Mouse (Mus musculus): Measurements from ENCODE around the gene Tspan14. TPM values are rescaled to one million over a fixed set of nuclear protein-coding genes. Genes with fewer than 3 reads are reported as not detected.

Gene Tspan14
- polyA plus RNA-seq, 1 experiment from 2014 or later, result 92.5 TPM

GRCm38 (mm10) chr14:40955146-40955545, 11.5 kb downstream of the Tspan14 start:
- H3K4me1 ChIP-seq (ENCODE audit: control insufficient read depth, insufficient read depth, low read length), result peaks cover 17% of the 10 kb centered on the region; the same call in 1 of the 2 replicates
- DNase-seq (ENCODE audit: low spot score), result no peak

GRCm38 (mm10) chr14:40953381-40953780, 13.2 kb downstream of the Tspan14 start:
- WGBS, result 54% methylated on average over 5 of the region's 5 CpGs
- Histone ChIP-seq H3K9me3 (replicated peaks; ENCODE audit: control insufficient read depth, low read length) (no peaks in the 10 kb centered on the region), H3K4me2 (ENCODE audit: low read depth, low read length) (no peak overlapping the region), H3K27ac (replicated peaks; ENCODE audit: low read depth, low read length) (no peak overlapping the region), H3K4me1 (ENCODE audit: control insufficient read depth, insufficient read depth, low read length) (peaks cover 14% of the 10 kb centered on the region; the same call in 1 of the 2 replicates), H3K9ac (replicated peaks; ENCODE audit: low read length) (no peak overlapping the region), H3K27me3 (ENCODE audit: control insufficient read depth, insufficient read depth, low read length) (no peaks in the 10 kb centered on the region), H3K4me3 (ENCODE audit: low read depth, low read length) (no peak overlapping the region), H3K36me3 (replicated peaks; ENCODE audit: control insufficient read depth, insufficient read depth, low read depth, low read length) (no peaks in the 10 kb centered on the region)
- DNase-seq (ENCODE audit: low spot score) (no peak), ATAC-seq (replicated peaks; ENCODE audit: insufficient number of reproducible peaks, low FRiP score, low TSS enrichment, low read depth) (no peak)

More at GRCm38 (mm10) chr14:40955146-40955545, 11.5 kb downstream of the Tspan14 start:
- Histone ChIP-seq H3K9ac (replicated peaks; ENCODE audit: low read length) (no peak overlapping the region), H3K9me3 (replicated peaks; ENCODE audit: control insufficient read depth, low read length) (no peaks in the 10 kb centered on the region), H3K27ac (replicated peaks; ENCODE audit: low read depth, low read length) (peak overlapping the region; percentile 83; the same call in 1 of the 2 replicates), H3K4me3 (ENCODE audit: low read depth, low read length) (no peak overlapping the region), H3K36me3 (replicated peaks; ENCODE audit: control insufficient read depth, insufficient read depth, low read depth, low read length) (no peaks in the 10 kb centered on the region), H3K27me3 (ENCODE audit: control insufficient read depth, insufficient read depth, low read length) (no peaks in the 10 kb centered on the region), H3K4me2 (ENCODE audit: low read depth, low read length) (no peak overlapping the region)
- WGBS, result 44% methylated on average over 1 of the region's 1 CpGs
- no peak for ATAC-seq (replicated peaks; ENCODE audit: insufficient number of reproducible peaks, low FRiP score, low TSS enrichment, low read depth)

GRCm38 (mm10) chr14:40952715-40953114, 13.9 kb downstream of the Tspan14 start:
- ATAC-seq (replicated peaks; ENCODE audit: insufficient number of reproducible peaks, low FRiP score, low TSS enrichment, low read depth) (no peak), DNase-seq (ENCODE audit: low spot score) (peak; percentile 79)
- Histone ChIP-seq H3K27me3 (ENCODE audit: control insufficient read depth, insufficient read depth, low read length) (no peaks in the 10 kb centered on the region), H3K9me3 (replicated peaks; ENCODE audit: control insufficient read depth, low read length) (no peaks in the 10 kb centered on the region), H3K9ac (replicated peaks; ENCODE audit: low read length) (no peak overlapping the region), H3K4me2 (ENCODE audit: low read depth, low read length) (no peak overlapping the region), H3K27ac (replicated peaks; ENCODE audit: low read depth, low read length) (no peak overlapping the region), H3K4me1 (ENCODE audit: control insufficient read depth, insufficient read depth, low read length) (peaks cover 11% of the 10 kb centered on the region; the same call in 1 of the 2 replicates), H3K36me3 (replicated peaks; ENCODE audit: control insufficient read depth, insufficient read depth, low read depth, low read length) (no peaks in the 10 kb centered on the region), H3K4me3 (ENCODE audit: low read depth, low read length) (no peak overlapping the region)
- WGBS, result 19% methylated on average over 2 of the region's 2 CpGs

- Histone ChIP-seq H3K4me1 (ENCODE audit: control insufficient read depth, insufficient read depth, low read length) (peaks cover 11% of the 10 kb centered on the region; the same call in 1 of the 2 replicates), H3K4me2 (ENCODE audit: low read depth, low read length) (no peak overlapping the region), H3K36me3 (replicated peaks; ENCODE audit: control insufficient read depth, insufficient read depth, low read depth, low read length) (no peaks in the 10 kb centered on the region), H3K4me3 (ENCODE audit: low read depth, low read length) (no peak overlapping the region), H3K27ac (replicated peaks; ENCODE audit: low read depth, low read length) (no peak overlapping the region), H3K9ac (replicated peaks; ENCODE audit: low read length) (no peak overlapping the region), H3K9me3 (replicated peaks; ENCODE audit: control insufficient read depth, low read length) (no peaks in the 10 kb centered on the region), H3K27me3 (ENCODE audit: control insufficient read depth, insufficient read depth, low read length) (no peaks in the 10 kb centered on the region)
- ATAC-seq (replicated peaks; ENCODE audit: insufficient number of reproducible peaks, low FRiP score, low TSS enrichment, low read depth) (no peak), DNase-seq (ENCODE audit: low spot score) (no peak)
- WGBS, result 60% methylated on average over 3 of the region's 3 CpGs
Observed at GRCm38 (mm10) chr14:40952301-40952700, 14.3 kb downstream of the Tspan14 start.

- Histone ChIP-seq H3K4me1 (ENCODE audit: control insufficient read depth, insufficient read depth, low read length) (no peaks in the 10 kb centered on the region), H3K9ac (replicated peaks; ENCODE audit: low read length) (no peak overlapping the region), H3K9me3 (replicated peaks; ENCODE audit: control insufficient read depth, low read length) (no peaks in the 10 kb centered on the region), H3K36me3 (replicated peaks; ENCODE audit: control insufficient read depth, insufficient read depth, low read depth, low read length) (no peaks in the 10 kb centered on the region), H3K27ac (replicated peaks; ENCODE audit: low read depth, low read length) (no peak overlapping the region), H3K27me3 (ENCODE audit: control insufficient read depth, insufficient read depth, low read length) (no peaks in the 10 kb centered on the region), H3K4me3 (ENCODE audit: low read depth, low read length) (no peak overlapping the region), H3K4me2 (ENCODE audit: low read depth, low read length) (no peak overlapping the region)
- ATAC-seq (replicated peaks; ENCODE audit: insufficient number of reproducible peaks, low FRiP score, low TSS enrichment, low read depth) (no peak), DNase-seq (ENCODE audit: low spot score) (no peak)
- WGBS, result 77% methylated on average over 7 of the region's 7 CpGs
Observed at GRCm38 (mm10) chr14:40949730-40950614, 16.6 kb downstream of the Tspan14 start.

GRCm38 (mm10) chr14:40949047-40949446, 17.6 kb downstream of the Tspan14 start:
- no peaks in the 10 kb centered on the region for H3K4me1 ChIP-seq (ENCODE audit: control insufficient read depth, insufficient read depth, low read length)
- H3K27me3 ChIP-seq (ENCODE audit: control insufficient read depth, insufficient read depth, low read length), result no peaks in the 10 kb centered on the region
- 60% methylated on average over 3 of the region's 3 CpGs for WGBS
- DNase-seq (ENCODE audit: low spot score) (no peak), ATAC-seq (replicated peaks; ENCODE audit: insufficient number of reproducible peaks, low FRiP score, low TSS enrichment, low read depth) (no peak)
- no peak overlapping the region for H3K27ac ChIP-seq (replicated peaks; ENCODE audit: low read depth, low read length)
- no peak overlapping the region for H3K4me2 ChIP-seq (ENCODE audit: low read depth, low read length)
- no peak overlapping the region for H3K9ac ChIP-seq (replicated peaks; ENCODE audit: low read length)
- H3K4me3 ChIP-seq (ENCODE audit: low read depth, low read length), result no peak overlapping the region
- H3K36me3 ChIP-seq (replicated peaks; ENCODE audit: control insufficient read depth, insufficient read depth, low read depth, low read length), result no peaks in the 10 kb centered on the region; the same call in 1 of the 2 replicates
- H3K9me3 ChIP-seq (replicated peaks; ENCODE audit: control insufficient read depth, low read length), result no peaks in the 10 kb centered on the region

- DNase-seq (ENCODE audit: low spot score) (no peak), ATAC-seq (replicated peaks; ENCODE audit: insufficient number of reproducible peaks, low FRiP score, low TSS enrichment, low read depth) (no peak)
- Histone ChIP-seq H3K36me3 (replicated peaks; ENCODE audit: control insufficient read depth, insufficient read depth, low read depth, low read length) (no peaks in the 10 kb centered on the region; the same call in 1 of the 2 replicates), H3K4me1 (ENCODE audit: control insufficient read depth, insufficient read depth, low read length) (no peaks in the 10 kb centered on the region), H3K9ac (replicated peaks; ENCODE audit: low read length) (no peak overlapping the region), H3K27me3 (ENCODE audit: control insufficient read depth, insufficient read depth, low read length) (no peaks in the 10 kb centered on the region), H3K4me2 (ENCODE audit: low read depth, low read length) (no peak overlapping the region), H3K4me3 (ENCODE audit: low read depth, low read length) (no peak overlapping the region), H3K9me3 (replicated peaks; ENCODE audit: control insufficient read depth, low read length) (no peaks in the 10 kb centered on the region), H3K27ac (replicated peaks; ENCODE audit: low read depth, low read length) (peak overlapping the region; percentile 38; the same call in 1 of the 2 replicates)
- WGBS, result 86% methylated on average over 5 of the region's 5 CpGs
Observed at GRCm38 (mm10) chr14:40948522-40948921, 18.1 kb downstream of the Tspan14 start.
